Comparison of ENCODE assay signal across 9 mouse cellular contexts in the genomic region with DNA sequence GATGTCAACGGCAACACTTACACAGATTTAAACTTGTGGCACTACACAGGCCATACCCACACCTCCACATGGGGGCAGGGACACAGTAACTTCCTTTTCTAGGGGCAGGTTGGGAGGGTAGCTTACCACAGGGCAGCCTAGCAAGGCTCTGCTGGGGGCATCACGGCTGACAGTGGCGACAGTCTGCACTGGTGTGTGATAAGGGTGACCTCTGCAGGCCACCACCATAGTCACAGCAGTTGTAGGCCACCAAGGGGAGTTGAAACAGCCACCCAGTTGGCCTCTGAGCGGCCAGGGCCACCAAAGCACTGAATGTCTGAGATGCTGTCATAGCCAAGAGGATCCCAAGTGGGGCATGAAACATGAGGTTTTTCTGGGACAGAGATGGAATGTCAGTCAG. TPM values are rescaled to one million over a fixed set of nuclear protein-coding genes. Genes with fewer than 3 reads are reported as not detected.
DNase-seq lines count a peak whose midpoint lies in the region; ATAC-seq and TF ChIP-seq lines count a peak whose summit lies in the region.
"Had no signal": no experiment of that assay in that cellular context is flagged by ENCODE, and none has a peak within 500 bp of the region (broad histone marks: within the 10 kb centered on the region; RNA-seq: fewer than 3 reads in every experiment).

No protein-coding gene starts in this region.

- TF ChIP-seq POLR2A in bone marrow macrophage, adult 2 months (IDR thresholded peaks at IDR 0.05; ENCODE audit: borderline replicate concordance, low read depth, low read length): no peak

- peak; percentile 11 for DNase-seq in cerebellum, adult 11 months
- DNase-seq in 416B (ENCODE audit: low read depth): peak; percentile 87
- peak; percentile 31 for DNase-seq in forelimb bud, embryonic 11.5 days (ENCODE audit: low read depth, low spot score)
- DNase-seq in kidney, postnatal 25 days: peak; percentile 63 to 65
- peak; percentile 70 to 71 for DNase-seq in thymus, postnatal 10 days (ENCODE audit: low spot score in 2 of 2)

- H3K9me3 ChIP-seq in midbrain, embryonic 13.5 days: no peaks in the 10 kb centered on the region

- 12% methylated on average over 4 of the region's 4 CpGs for WGBS in midbrain, embryonic 13.5 days

- H3K36me3 ChIP-seq in midbrain, embryonic 13.5 days: no peaks in the 10 kb centered on the region

- no peak overlapping the region for H3K27ac ChIP-seq in bone marrow macrophage, adult 2 months (ENCODE audit: insufficient read depth, low read depth, low read length)
- no peak overlapping the region for H3K27ac ChIP-seq in midbrain, embryonic 13.5 days

- H3K4me2 ChIP-seq in midbrain, embryonic 13.5 days (replicated peaks): no peak overlapping the region

- ATAC-seq in cerebellum, adult (ENCODE audit: insufficient number of reproducible peaks, low FRiP score, low TSS enrichment): no peak
- ATAC-seq in midbrain, embryonic 13.5 days: peak; percentile 73

- peak; percentile 77 for TF ChIP-seq CTCF in bone marrow macrophage, adult 2 months (IDR thresholded peaks at IDR 0.05; ENCODE audit: low read depth, low read length)

- H3K27me3 ChIP-seq in midbrain, embryonic 13.5 days: no peaks in the 10 kb centered on the region

- H3K4me1 ChIP-seq in bone marrow macrophage, adult 2 months (ENCODE audit: control insufficient read depth, insufficient read depth, low read length): peaks cover 4% of the 10 kb centered on the region
- H3K4me1 ChIP-seq in midbrain, embryonic 13.5 days (replicated peaks): peaks cover 4% of the 10 kb centered on the region

- H3K9ac ChIP-seq in midbrain, embryonic 13.5 days (replicated peaks): no peak overlapping the region

- no peak overlapping the region for H3K4me3 ChIP-seq in bone marrow macrophage, adult 2 months (ENCODE audit: insufficient read depth, low read length)
- no peak overlapping the region for H3K4me3 ChIP-seq in midbrain, embryonic 13.5 days (replicated peaks)

RNA-seq across cellular contexts. Expression of gene Egfl7, which starts 13.6 kb away (rescaled TPM):
- polyA plus RNA-seq in bone marrow macrophage, adult 2 months (2012; ENCODE audit: insufficient read depth, insufficient read length, missing spikeins): 1.5 TPM in 1 of 2 replicates, not detected in the other
- 44.9 and 55.9 TPM in 2 replicates for polyA plus RNA-seq in midbrain, embryonic 13.5 days (2015; fragmentation: Nextera tagmentation; extraction: Ambion mirVana)

RNA-seq across cellular contexts. Expression of gene Gm20532, which starts 20.2 kb away (rescaled TPM):
- polyA plus RNA-seq in bone marrow macrophage, adult 2 months (2012; ENCODE audit: insufficient read depth, insufficient read length, missing spikeins): not detected in 2 replicates
- polyA plus RNA-seq in midbrain, embryonic 13.5 days (2015; fragmentation: Nextera tagmentation; extraction: Ambion mirVana): not detected in 2 replicates
- polyA plus RNA-seq: large intestine, adult 2 months had no signal

RNA-seq across cellular contexts. Expression of gene Agpat2, which starts 38.0 kb away (rescaled TPM):
- polyA plus RNA-seq in bone marrow macrophage, adult 2 months (2012; ENCODE audit: insufficient read depth, insufficient read length, missing spikeins): 35.3 and 38.5 TPM in 2 replicates
- polyA plus RNA-seq in midbrain, embryonic 13.5 days (2015; fragmentation: Nextera tagmentation; extraction: Ambion mirVana): 4.0 and 5.3 TPM in 2 replicates

RNA-seq across cellular contexts. Expression of gene Notch1, which starts 49.8 kb away (rescaled TPM):
- polyA plus RNA-seq in bone marrow macrophage, adult 2 months (2012; ENCODE audit: insufficient read depth, insufficient read length, missing spikeins): 27.6 and 36.4 TPM in 2 replicates
- polyA plus RNA-seq in midbrain, embryonic 13.5 days (2015; fragmentation: Nextera tagmentation; extraction: Ambion mirVana): 21.4 and 27.9 TPM in 2 replicates

Comparison
In these comparisons a context has a peak if more than half of its experiments do, and no peak if none do; other contexts are left out.
1. DNase-seq: peak in every context shown above with its lines; median percentile 87 in 416B; 70 in thymus, postnatal 10 days; 64 in kidney, postnatal 25 days; 31 in forelimb bud, embryonic 11.5 days; 11 in cerebellum, adult 11 months.
2. RNA of gene Egfl7, which starts 13.6 kb away (polyA plus RNA-seq): 44.9 to 55.9 TPM in midbrain, embryonic 13.5 days; 1.5 TPM in bone marrow macrophage, adult 2 months; every median in the first group is over 10 times any median in the second.